Mouse (Mus musculus): Measurements from ENCODE around the gene Cxcl14. TPM values are rescaled to one million over a fixed set of nuclear protein-coding genes. Genes with fewer than 3 reads are reported as not detected.
A peak's percentile ranks its signal among the peaks of the same experiment; 100 is the strongest.

Cxcl14 gene
- polyA plus RNA-seq, 1 experiment from 2014 or later = 10.1 TPM

GRCm38 (mm10) chr13:56275171-56275570 is 21.2 kb downstream of the Cxcl14 start:
- Histone ChIP-seq H3K4me3 (ENCODE audit: low read depth, low read length) (no peak overlapping the region), H3K4me1 (replicated peaks; ENCODE audit: control insufficient read depth, insufficient read depth) (no peaks in the 10 kb centered on the region), H3K9ac (ENCODE audit: low read length) (no peak overlapping the region), H3K4me2 (replicated peaks; ENCODE audit: low read depth) (no peak overlapping the region), H3K36me3 (ENCODE audit: control insufficient read depth, insufficient read depth, low read length) (no peaks in the 10 kb centered on the region), H3K9me3 (ENCODE audit: control insufficient read depth, low read length) (no peaks in the 10 kb centered on the region), H3K27me3 (ENCODE audit: control insufficient read depth, insufficient read depth, low read length) (no peaks in the 10 kb centered on the region), H3K27ac (replicated peaks) (no peak overlapping the region)
- ATAC-seq (ENCODE audit: low FRiP score, low TSS enrichment) = no peak
- TF ChIP-seq EP300 (optimal IDR thresholded peaks at IDR 0.05) = no peak
- no peak for TF ChIP-seq CTCF (IDR thresholded peaks at IDR 0.05; ENCODE audit: low read depth)
- DNase-seq (ENCODE audit: low spot score) = no peak
- 58% methylated on average over 2 of the region's 2 CpGs for WGBS

GRCm38 (mm10) chr13:56270124-56270523 is 26.2 kb downstream of the Cxcl14 start:
- H3K4me2 ChIP-seq (replicated peaks; ENCODE audit: low read depth) = no peak overlapping the region
- H3K4me1 ChIP-seq (replicated peaks; ENCODE audit: control insufficient read depth, insufficient read depth) = no peaks in the 10 kb centered on the region
- WGBS = 70% methylated on average over 13 of the region's 13 CpGs
- no peak overlapping the region for H3K4me3 ChIP-seq (ENCODE audit: low read depth, low read length)
- no peak for ATAC-seq (ENCODE audit: low FRiP score, low TSS enrichment)
- DNase-seq (ENCODE audit: low spot score) = no peak
- H3K27ac ChIP-seq (replicated peaks) = no peak overlapping the region
- H3K27me3 ChIP-seq (ENCODE audit: control insufficient read depth, insufficient read depth, low read length) = no peaks in the 10 kb centered on the region
- H3K9ac ChIP-seq (ENCODE audit: low read length) = no peak overlapping the region
- TF ChIP-seq EP300 (optimal IDR thresholded peaks at IDR 0.05) = no peak
- no peaks in the 10 kb centered on the region for H3K36me3 ChIP-seq (ENCODE audit: control insufficient read depth, insufficient read depth, low read length)
- H3K9me3 ChIP-seq (ENCODE audit: control insufficient read depth, low read length) = no peaks in the 10 kb centered on the region

- no peak for ATAC-seq (ENCODE audit: low FRiP score, low TSS enrichment)
- H3K9ac ChIP-seq (ENCODE audit: low read length) = no peak overlapping the region
Observed at GRCm38 (mm10) chr13:56267396-56267795, 29.0 kb downstream of the Cxcl14 start.

GRCm38 (mm10) chr13:56266435-56266834 is 29.9 kb downstream of the Cxcl14 start:
- Histone ChIP-seq H3K9me3 (ENCODE audit: control insufficient read depth, low read length) (no peaks in the 10 kb centered on the region), H3K4me2 (replicated peaks; ENCODE audit: low read depth) (no peak overlapping the region), H3K4me1 (replicated peaks; ENCODE audit: control insufficient read depth, insufficient read depth) (no peaks in the 10 kb centered on the region), H3K4me3 (ENCODE audit: low read depth, low read length) (no peak overlapping the region), H3K36me3 (ENCODE audit: control insufficient read depth, insufficient read depth, low read length) (no peaks in the 10 kb centered on the region), H3K9ac (ENCODE audit: low read length) (no peak overlapping the region), H3K27ac (replicated peaks) (no peak overlapping the region), H3K27me3 (ENCODE audit: control insufficient read depth, insufficient read depth, low read length) (no peaks in the 10 kb centered on the region)
- DNase-seq (ENCODE audit: low spot score) (no peak), ATAC-seq (ENCODE audit: low FRiP score, low TSS enrichment) (no peak)
- TF ChIP-seq CTCF (IDR thresholded peaks at IDR 0.05; ENCODE audit: low read depth) (peak; percentile 80), EP300 (optimal IDR thresholded peaks at IDR 0.05) (no peak)
- 36% methylated on average over 7 of the region's 8 CpGs for WGBS

More at GRCm38 (mm10) chr13:56267396-56267795, 29.0 kb downstream of the Cxcl14 start:
- Histone ChIP-seq H3K27ac (replicated peaks) (no peak overlapping the region), H3K4me3 (ENCODE audit: low read depth, low read length) (no peak overlapping the region), H3K36me3 (ENCODE audit: control insufficient read depth, insufficient read depth, low read length) (no peaks in the 10 kb centered on the region), H3K9me3 (ENCODE audit: control insufficient read depth, low read length) (no peaks in the 10 kb centered on the region), H3K4me1 (replicated peaks; ENCODE audit: control insufficient read depth, insufficient read depth) (no peaks in the 10 kb centered on the region), H3K4me2 (replicated peaks; ENCODE audit: low read depth) (no peak overlapping the region), H3K27me3 (ENCODE audit: control insufficient read depth, insufficient read depth, low read length) (no peaks in the 10 kb centered on the region)
- 76% methylated on average over 4 of the region's 4 CpGs for WGBS
- peak; percentile 51 for TF ChIP-seq CTCF (IDR thresholded peaks at IDR 0.05; ENCODE audit: low read depth)
- no peak for TF ChIP-seq EP300 (optimal IDR thresholded peaks at IDR 0.05)
- no peak for DNase-seq (ENCODE audit: low spot score)

DNA sequence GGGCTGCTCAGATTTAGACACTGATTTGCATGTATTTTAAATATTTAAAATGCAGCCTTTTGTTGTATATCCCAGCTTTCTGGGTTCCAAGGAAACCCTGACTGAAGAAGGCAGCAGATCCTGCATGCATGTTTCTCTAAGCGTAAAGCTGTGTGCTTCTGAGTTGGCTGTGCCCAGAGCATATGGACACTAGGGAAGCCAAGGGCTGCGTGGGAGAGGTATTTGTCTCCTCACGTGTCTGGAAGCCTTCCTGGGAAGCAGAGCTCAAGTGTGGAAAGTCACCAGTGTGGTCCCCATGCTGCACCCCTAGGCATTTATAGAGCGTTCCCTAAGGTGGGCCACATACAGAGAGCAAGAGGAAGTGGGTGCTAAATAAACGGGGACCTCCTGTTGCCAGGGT is 30.7 kb downstream of the Cxcl14 start:
- no peaks in the 10 kb centered on the region for H3K36me3 ChIP-seq (ENCODE audit: control insufficient read depth, insufficient read depth, low read length)
- H3K27me3 ChIP-seq (ENCODE audit: control insufficient read depth, insufficient read depth, low read length) = peaks cover under 1% of the 10 kb centered on the region; the same call in 1 of the 2 replicates
- WGBS = 61% methylated on average over 5 of the region's 5 CpGs
- no peaks in the 10 kb centered on the region for H3K4me1 ChIP-seq (replicated peaks; ENCODE audit: control insufficient read depth, insufficient read depth)
- no peaks in the 10 kb centered on the region for H3K9me3 ChIP-seq (ENCODE audit: control insufficient read depth, low read length)
- no peak for TF ChIP-seq CTCF (IDR thresholded peaks at IDR 0.05; ENCODE audit: low read depth)
- TF ChIP-seq EP300 (optimal IDR thresholded peaks at IDR 0.05) = no peak
- H3K4me3 ChIP-seq (ENCODE audit: low read depth, low read length) = no peak overlapping the region
- DNase-seq (ENCODE audit: low spot score) (no peak), ATAC-seq (ENCODE audit: low FRiP score, low TSS enrichment) (no peak)
- H3K27ac ChIP-seq (replicated peaks) = no peak overlapping the region
- H3K4me2 ChIP-seq (replicated peaks; ENCODE audit: low read depth) = no peak overlapping the region
- H3K9ac ChIP-seq (ENCODE audit: low read length) = no peak overlapping the region

- no peak for TF ChIP-seq CTCF (IDR thresholded peaks at IDR 0.05; ENCODE audit: low read depth)
- TF ChIP-seq EP300 (optimal IDR thresholded peaks at IDR 0.05) = no peak
- DNase-seq (ENCODE audit: low spot score) (no peak), ATAC-seq (ENCODE audit: low FRiP score, low TSS enrichment) (no peak)
- WGBS = 35% methylated on average over 4 of the region's 4 CpGs
- Histone ChIP-seq H3K4me3 (ENCODE audit: low read depth, low read length) (no peak overlapping the region), H3K9ac (ENCODE audit: low read length) (no peak overlapping the region), H3K36me3 (ENCODE audit: control insufficient read depth, insufficient read depth, low read length) (no peaks in the 10 kb centered on the region), H3K4me1 (replicated peaks; ENCODE audit: control insufficient read depth, insufficient read depth) (no peaks in the 10 kb centered on the region), H3K4me2 (replicated peaks; ENCODE audit: low read depth) (no peak overlapping the region), H3K27ac (replicated peaks) (no peak overlapping the region), H3K9me3 (ENCODE audit: control insufficient read depth, low read length) (no peaks in the 10 kb centered on the region), H3K27me3 (ENCODE audit: control insufficient read depth, insufficient read depth, low read length) (peaks cover 2% of the 10 kb centered on the region)
Observed at GRCm38 (mm10) chr13:56262269-56262668, 34.1 kb downstream of the Cxcl14 start.
